11 mouse cellular contexts compared by ENCODE assay signal in the genomic region with DNA sequence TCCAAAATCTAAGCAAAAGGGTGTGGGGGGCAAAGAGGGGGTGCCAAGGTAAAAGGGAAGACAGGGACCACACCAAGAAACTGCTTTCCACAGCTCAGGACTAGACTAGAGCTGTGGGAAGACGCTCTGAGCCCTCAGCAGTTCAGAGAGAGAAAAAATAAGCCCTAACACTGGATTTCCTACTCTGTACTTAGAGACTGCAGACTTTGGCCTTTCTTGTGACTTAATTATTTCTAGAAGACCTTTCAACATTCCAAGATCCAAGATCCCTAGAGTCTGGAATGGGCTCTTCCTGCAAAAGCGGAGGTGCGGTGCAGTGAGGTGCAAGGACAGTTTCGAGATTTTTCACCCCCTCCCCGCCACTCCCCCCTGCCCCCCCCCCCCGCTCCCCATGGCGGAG.
DNase-seq lines count a peak whose midpoint lies in the region; ATAC-seq and TF ChIP-seq lines count a peak whose summit lies in the region.
"Had no signal": no experiment of that assay in that cellular context is flagged by ENCODE, and none has a peak within 500 bp of the region (broad histone marks: within the 10 kb centered on the region; RNA-seq: fewer than 3 reads in every experiment).

No protein-coding gene starts in this region.

- no peak overlapping the region for H3K27ac ChIP-seq in heart, embryonic 12.5 days (ENCODE audit: poor library complexity, severe bottlenecking)
- peak overlapping the region; percentile 39 for H3K27ac ChIP-seq in midbrain, embryonic 10.5 days (replicated peaks)
- H3K27ac ChIP-seq in midbrain, postnatal 0 days (ENCODE audit: low read depth, low read length) = no peak overlapping the region

- no peaks in the 10 kb centered on the region for H3K9me3 ChIP-seq in heart, embryonic 12.5 days (replicated peaks)
- no peaks in the 10 kb centered on the region for H3K9me3 ChIP-seq in midbrain, embryonic 10.5 days (replicated peaks)
- H3K9me3 ChIP-seq in midbrain, postnatal 0 days (ENCODE audit: low read length) = no peaks in the 10 kb centered on the region

- no peaks in the 10 kb centered on the region for H3K4me1 ChIP-seq in heart, embryonic 12.5 days (replicated peaks)
- H3K4me1 ChIP-seq in midbrain, embryonic 10.5 days = peaks cover 67% of the 10 kb centered on the region
- no peaks in the 10 kb centered on the region for H3K4me1 ChIP-seq in midbrain, postnatal 0 days (ENCODE audit: insufficient read depth, low read length)

- H3K4me3 ChIP-seq in heart, embryonic 12.5 days = no peak overlapping the region
- peak overlapping the region; percentile 26; the same call in 1 of the 2 replicates for H3K4me3 ChIP-seq in midbrain, embryonic 10.5 days
- no peak overlapping the region for H3K4me3 ChIP-seq in midbrain, postnatal 0 days (ENCODE audit: low read depth, low read length)

- H3K27me3 ChIP-seq in heart, embryonic 12.5 days (replicated peaks) = peaks cover 22% of the 10 kb centered on the region
- peaks cover 100% of the 10 kb centered on the region for H3K27me3 ChIP-seq in midbrain, embryonic 10.5 days (ENCODE audit: low read depth, poor library complexity, severe bottlenecking)
- H3K27me3 ChIP-seq in midbrain, postnatal 0 days (ENCODE audit: insufficient read depth, low read length) = peaks cover 81% of the 10 kb centered on the region

- 50% methylated on average over 7 of the region's 7 CpGs for WGBS in heart, embryonic 12.5 days
- WGBS in midbrain, embryonic 10.5 days = 15% methylated on average over 7 of the region's 7 CpGs
- 19% methylated on average over 5 of the region's 7 CpGs for whole genome bisulfite sequencing in midbrain, postnatal 0 days

- 0 out of 2 replicates have a peak overlapping the region, but pooled peaks have one; percentile 10 for H3K4me2 ChIP-seq in heart, embryonic 12.5 days
- no peak overlapping the region for H3K4me2 ChIP-seq in midbrain, postnatal 0 days (ENCODE audit: low read depth, low read length, poor library complexity, severe bottlenecking)

- ATAC-seq in heart, embryonic 12.5 days (ENCODE audit: insufficient number of reproducible peaks, low FRiP score) = no peak
- no peak for ATAC-seq in midbrain, postnatal 0 days (ENCODE audit: low FRiP score)
- ATAC-seq: intestine, postnatal 0 days had no signal

- H3K9ac ChIP-seq in heart, embryonic 12.5 days = no peak overlapping the region
- no peak overlapping the region for H3K9ac ChIP-seq in midbrain, postnatal 0 days (replicated peaks; ENCODE audit: low read length, poor library complexity, severe bottlenecking)

- TF ChIP-seq CTCF in midbrain, postnatal 0 days (IDR thresholded peaks at IDR 0.05) = no peak

- DNase-seq in heart, postnatal 36 days = no peak
- DNase-seq in midbrain, embryonic 10.5 days (ENCODE audit: low spot score) = no peak
- DNase-seq in midbrain, postnatal 0 days (ENCODE audit: low spot score) = no peak
- DNase-seq in kidney, postnatal 14 days = peak; percentile 2
- no peak for DNase-seq in thymus, postnatal 36 days
- DNase-seq in spleen, postnatal 14 days (ENCODE audit: low spot score in 2 of 2) = no peak
- DNase-seq: cerebellum, adult 8-10 months; lung, postnatal 10 days; right cerebral cortex, postnatal 14 days had no signal

- intact Hi-C loops in heart, postnatal 36 days (cut with DNase I) = no loop called here

- no peaks in the 10 kb centered on the region for H3K36me3 ChIP-seq in heart, embryonic 12.5 days
- H3K36me3 ChIP-seq in midbrain, embryonic 10.5 days = no peaks in the 10 kb centered on the region
- H3K36me3 ChIP-seq in midbrain, postnatal 0 days (ENCODE audit: insufficient read depth, low read length) = no peaks in the 10 kb centered on the region
